Mouse (Mus musculus): ENCODE results near the gene Pla2g2e. TPM values are rescaled to one million over a fixed set of nuclear protein-coding genes. Genes with fewer than 3 reads are reported as not detected.
"Not testable (repeated sequence)": the region's sequence is repeated elsewhere in the genome, so short reads cannot be mapped to it uniquely, and the experiment has no call there.

Pla2g2e gene
- polyA plus RNA-seq, 1 experiment: 0.82 TPM

GRCm38 (mm10) chr4:138859245-138859644, 18.5 kb upstream of the Pla2g2e start:
- no peak overlapping the region for H3K4me3 ChIP-seq (replicated peaks)
- TF ChIP-seq FLI1 (IDR thresholded peaks at IDR 0.05; ENCODE audit: low read length) (no peak), GATA1 (IDR thresholded peaks at IDR 0.05; ENCODE audit: borderline replicate concordance, low read length) (no peak)
- H3K36me3 ChIP-seq (replicated peaks; ENCODE audit: low read length): no peaks in the 10 kb centered on the region
- peaks cover 42% of the 10 kb centered on the region for H3K4me1 ChIP-seq
- peaks cover 77% of the 10 kb centered on the region for H3K27me3 ChIP-seq (replicated peaks)
- peaks cover 19% of the 10 kb centered on the region for H3K9me3 ChIP-seq

- Histone ChIP-seq H3K4me3 (replicated peaks) (peak overlapping the region; percentile 33), H3K4me1 (peaks cover 39% of the 10 kb centered on the region), H3K9me3 (peaks cover 19% of the 10 kb centered on the region), H3K36me3 (replicated peaks; ENCODE audit: low read length) (no peaks in the 10 kb centered on the region), H3K27me3 (replicated peaks) (peaks cover 77% of the 10 kb centered on the region)
- TF ChIP-seq GATA1 (IDR thresholded peaks at IDR 0.05; ENCODE audit: borderline replicate concordance, low read length) (no peak), FLI1 (IDR thresholded peaks at IDR 0.05; ENCODE audit: low read length) (no peak)
Observed at GRCm38 (mm10) chr4:138859728-138860127, 18.0 kb upstream of the Pla2g2e start.

GRCm38 (mm10) chr4:138863344-138863998, 14.3 kb upstream of the Pla2g2e start, which contains the start of gene Pla2g5:
Gene Pla2g5 (minus strand): TSS chr4:138863482.
- Histone ChIP-seq H3K4me3 (replicated peaks) (peak within 1 kb of the TSS; percentile 59), H3K27me3 (replicated peaks) (peaks cover 74% of the 10 kb centered on the region), H3K4me1 (peaks cover 24% of the 10 kb centered on the region), H3K36me3 (replicated peaks; ENCODE audit: low read length) (no peaks in the 10 kb centered on the region), H3K9me3 (peaks cover 14% of the 10 kb centered on the region; the same call in 1 of the 2 replicates)
- TF ChIP-seq GATA1 (IDR thresholded peaks at IDR 0.05; ENCODE audit: borderline replicate concordance, low read length) (no peak), FLI1 (IDR thresholded peaks at IDR 0.05; ENCODE audit: low read length) (peak; percentile 68; the same call in 1 of the 2 replicates)

- no peaks in the 10 kb centered on the region for H3K36me3 ChIP-seq (replicated peaks; ENCODE audit: low read length)
- peaks cover 10% of the 10 kb centered on the region for H3K9me3 ChIP-seq
- peaks cover 14% of the 10 kb centered on the region for H3K4me1 ChIP-seq
- peaks cover 61% of the 10 kb centered on the region for H3K27me3 ChIP-seq (replicated peaks)
- no peak for TF ChIP-seq FLI1 (IDR thresholded peaks at IDR 0.05; ENCODE audit: low read length)
- no peak for TF ChIP-seq GATA1 (IDR thresholded peaks at IDR 0.05; ENCODE audit: borderline replicate concordance, low read length)
- no peak overlapping the region for H3K4me3 ChIP-seq (replicated peaks)
Observed at GRCm38 (mm10) chr4:138865092-138865491, 12.7 kb upstream of the Pla2g2e start.

GRCm38 (mm10) chr4:138865991-138866390, 11.8 kb upstream of the Pla2g2e start:
- H3K36me3 ChIP-seq (replicated peaks; ENCODE audit: low read length): no peaks in the 10 kb centered on the region
- H3K27me3 ChIP-seq (replicated peaks): peaks cover 57% of the 10 kb centered on the region
- TF ChIP-seq GATA1 (IDR thresholded peaks at IDR 0.05; ENCODE audit: borderline replicate concordance, low read length) (no peak), FLI1 (IDR thresholded peaks at IDR 0.05; ENCODE audit: low read length) (no peak)
- H3K4me1 ChIP-seq: peaks cover 14% of the 10 kb centered on the region
- H3K4me3 ChIP-seq (replicated peaks): no peak overlapping the region
- peaks cover 9% of the 10 kb centered on the region for H3K9me3 ChIP-seq

GRCm38 (mm10) chr4:138866413-138866812, 11.3 kb upstream of the Pla2g2e start:
- Histone ChIP-seq H3K36me3 (replicated peaks; ENCODE audit: low read length) (no peaks in the 10 kb centered on the region), H3K9me3 (peaks cover 9% of the 10 kb centered on the region), H3K4me3 (replicated peaks) (peak overlapping the region; percentile 48), H3K4me1 (peaks cover 14% of the 10 kb centered on the region), H3K27me3 (replicated peaks) (peaks cover 56% of the 10 kb centered on the region)
- TF ChIP-seq FLI1 (IDR thresholded peaks at IDR 0.05; ENCODE audit: low read length) (no peak), GATA1 (IDR thresholded peaks at IDR 0.05; ENCODE audit: borderline replicate concordance, low read length) (no peak)

- TF ChIP-seq GATA1 (IDR thresholded peaks at IDR 0.05; ENCODE audit: borderline replicate concordance, low read length) (no peak), FLI1 (IDR thresholded peaks at IDR 0.05; ENCODE audit: low read length) (no peak)
- Histone ChIP-seq H3K36me3 (replicated peaks; ENCODE audit: low read length) (no peaks in the 10 kb centered on the region), H3K9me3 (peaks cover 4% of the 10 kb centered on the region), H3K27me3 (replicated peaks) (peaks cover 45% of the 10 kb centered on the region), H3K4me3 (replicated peaks) (no peak overlapping the region), H3K4me1 (peaks cover 8% of the 10 kb centered on the region)
Observed at GRCm38 (mm10) chr4:138868666-138869065, 9.1 kb upstream of the Pla2g2e start.

GRCm38 (mm10) chr4:138873864-138874263, 3.9 kb upstream of the Pla2g2e start, which contains the start of gene Gm13030:
Gene Gm13030 (minus strand): TSS chr4:138873964.
- no peak within 1 kb of the TSS for H3K4me3 ChIP-seq (replicated peaks)
- TF ChIP-seq GATA1 (IDR thresholded peaks at IDR 0.05; ENCODE audit: borderline replicate concordance, low read length) (no peak), FLI1 (IDR thresholded peaks at IDR 0.05; ENCODE audit: low read length) (no peak)
- no peaks in the 10 kb centered on the region; the same call in 1 of the 2 replicates for H3K4me1 ChIP-seq
- peaks cover 23% of the 10 kb centered on the region for H3K9me3 ChIP-seq
- no peaks in the 10 kb centered on the region for H3K36me3 ChIP-seq (replicated peaks; ENCODE audit: low read length)
- peaks cover 32% of the 10 kb centered on the region for H3K27me3 ChIP-seq (replicated peaks)

- H3K4me3 ChIP-seq (replicated peaks); H3K4me1 ChIP-seq; H3K36me3 ChIP-seq (replicated peaks; ENCODE audit: low read length): not testable (repeated sequence)
- H3K27me3 ChIP-seq (replicated peaks): peaks cover 46% of the 10 kb centered on the region
- peaks cover 19% of the 10 kb centered on the region for H3K9me3 ChIP-seq
Observed at GRCm38 (mm10) chr4:138875275-138875674, 2.5 kb upstream of the Pla2g2e start.

GRCm38 (mm10) chr4:138875986-138876385, 1.8 kb upstream of the Pla2g2e start:
- Histone ChIP-seq H3K9me3 (peaks cover 19% of the 10 kb centered on the region), H3K27me3 (replicated peaks) (peaks cover 51% of the 10 kb centered on the region), H3K4me3 (replicated peaks) (peak overlapping the region; percentile 1), H3K36me3 (replicated peaks; ENCODE audit: low read length) (no peaks in the 10 kb centered on the region), H3K4me1 (no peaks in the 10 kb centered on the region; the same call in 1 of the 2 replicates)
- no peak for TF ChIP-seq FLI1 (IDR thresholded peaks at IDR 0.05; ENCODE audit: low read length)
- TF ChIP-seq GATA1 (IDR thresholded peaks at IDR 0.05; ENCODE audit: borderline replicate concordance, low read length): no peak

All from megakaryocyte, embryonic 14.5 days (primary cell).